Mouse (Mus musculus) common myeloid progenitor, adult 5-6 weeks (primary cell): ENCODE data around the gene Sf1. TPM values are rescaled to one million over a fixed set of nuclear protein-coding genes. Genes with fewer than 3 reads are reported as not detected.

Experiments used
- ATAC-seq: replicated peaks from 2 replicates; pipeline ENCODE4 v1.8.0; 2016; ENCODE audit warnings: low read depth, mild to moderate bottlenecking, moderate TSS enrichment, inconsistent platforms; ENCODE audit not compliant: poor library complexity, severe bottlenecking
- total RNA-seq: library from RNA; stranded (forward); fragments of 200-1000, 187-1606 nt; gene quantifications from 2 replicates; pipeline ENCODE4 v1.2.3, GENCODE M21; 2017

Sf1 gene
- total RNA-seq, 1 experiment from 2014 or later = 221 TPM

GRCm38 (mm10) chr19:6373539-6374400, 10.3 kb downstream of the Sf1 start:
- ATAC-seq = peak; percentile 51

- ATAC-seq = no peak
Measured at GRCm38 (mm10) chr19:6374571-6374970, 11.1 kb downstream of the Sf1 start.

- ATAC-seq = no peak
Measured at GRCm38 (mm10) chr19:6375423-6376254, 12.1 kb downstream of the Sf1 start.

GRCm38 (mm10) chr19:6376255-6376564, 12.7 kb downstream of the Sf1 start:
- ATAC-seq = peak; percentile 31

- ATAC-seq = no peak
Measured at GRCm38 (mm10) chr19:6376643-6377042, 13.2 kb downstream of the Sf1 start.

- no peak for ATAC-seq
Measured at GRCm38 (mm10) chr19:6377327-6378040, 14.0 kb downstream of the Sf1 start.

GRCm38 (mm10) chr19:6380411-6381166, 17.1 kb downstream of the Sf1 start:
- ATAC-seq = no peak

GRCm38 (mm10) chr19:6381238-6381637, 17.7 kb downstream of the Sf1 start:
- no peak for ATAC-seq

GRCm38 (mm10) chr19:6382323-6382924, 18.9 kb downstream of the Sf1 start:
- ATAC-seq = no peak

GRCm38 (mm10) chr19:6383470-6383869, 20.0 kb downstream of the Sf1 start:
- no peak for ATAC-seq

- peak; percentile 43 for ATAC-seq
Measured at GRCm38 (mm10) chr19:6384128-6384527, 20.6 kb downstream of the Sf1 start, which contains the start of gene Pygm. Gene Pygm (plus strand): TSS chr19:6384399.

- no peak for ATAC-seq
Measured at GRCm38 (mm10) chr19:6384954-6385353, 21.5 kb downstream of the Sf1 start.

- no peak for ATAC-seq
Measured at GRCm38 (mm10) chr19:6385419-6385818, 21.9 kb downstream of the Sf1 start.

- ATAC-seq = no peak
Measured at GRCm38 (mm10) chr19:6385821-6386220, 22.3 kb downstream of the Sf1 start.

GRCm38 (mm10) chr19:6386234-6386633, 22.7 kb downstream of the Sf1 start:
- no peak for ATAC-seq

- no peak for ATAC-seq
Measured at GRCm38 (mm10) chr19:6388006-6388405, 24.5 kb downstream of the Sf1 start.

GRCm38 (mm10) chr19:6389803-6390202, 26.3 kb downstream of the Sf1 start:
- ATAC-seq = 0 out of 2 replicates have a peak, but pooled peaks have one; percentile 26

- no peak for ATAC-seq
Measured at GRCm38 (mm10) chr19:6390251-6390650, 26.8 kb downstream of the Sf1 start.

GRCm38 (mm10) chr19:6392743-6393393, 29.4 kb downstream of the Sf1 start:
- ATAC-seq = peak; percentile 46
